Mouse (Mus musculus) heart, adult 8-10 months (tissue): ENCODE data around the gene Gm7735. TPM values are rescaled to one million over a fixed set of nuclear protein-coding genes. Genes with fewer than 3 reads are reported as not detected.
"Not testable (repeated sequence)": the region's sequence is repeated elsewhere in the genome, so short reads cannot be mapped to it uniquely, and the experiment has no call there.

Source experiments
- DNase-seq: peaks from one replicate; pipeline ENCODE4 v3.0.0; 2022; ENCODE audit warnings: low spot score
- total RNA-seq, 4 experiments: library from RNA; stranded (reverse); gene quantifications; 2 replicates each; pipeline ENCODE4 v1.2.4; 2022

Gm7735 gene
- not detected for total RNA-seq

GRCm38 (mm10) chr16:89169190-89169589 is at the start of gene Gm7735:
Gene Gm7735 (plus strand): TSS chr16:89169490.
- DNase-seq = not testable (repeated sequence)

GRCm38 (mm10) chr16:89140551-89140950 is 28.7 kb upstream of the Gm7735 start, which contains the start of gene Gm6358:
Gene Gm6358 (plus strand): TSS chr16:89140851.
- no peak for DNase-seq

- DNase-seq = no peak
Measured at GRCm38 (mm10) chr16:89150786-89151185, 18.5 kb upstream of the Gm7735 start, which contains the start of gene Gm10061. Gene Gm10061 (plus strand): TSS chr16:89151086.

GRCm38 (mm10) chr16:89157652-89158051 is 11.6 kb upstream of the Gm7735 start, which contains the start of gene Gm9789:
Gene Gm9789 (plus strand): TSS chr16:89157952.
- no peak for DNase-seq

- no peak for DNase-seq
Measured at GRCm38 (mm10) chr16:89174435-89174834, 5.1 kb downstream of the Gm7735 start, which contains the start of gene 1110057P08Rik. Gene 1110057P08Rik (plus strand): TSS chr16:89174735.

- no peak for DNase-seq
Measured at GRCm38 (mm10) chr16:89188621-89189020, 19.3 kb downstream of the Gm7735 start.

- no peak for DNase-seq
Measured at GRCm38 (mm10) chr16:89205561-89205960, 36.3 kb downstream of the Gm7735 start, which contains the start of gene Krtap20-2. Gene Krtap20-2 (plus strand): TSS chr16:89205861.

Other genes starting within 250 kb of the Gm7735 start
- gene Krtap19-9b, start 237.2 kb upstream of the Gm7735 start, total RNA-seq = not detected
- not detected for gene Krtap16-3, start 206.6 kb upstream of the Gm7735 start, total RNA-seq
- gene Krtap22-2, start 158.7 kb upstream of the Gm7735 start, total RNA-seq = not detected
- gene Gm10229, start 154.2 kb upstream of the Gm7735 start, total RNA-seq = not detected
- gene Krtap6-1, start 137.8 kb upstream of the Gm7735 start, total RNA-seq = not detected
- gene Gm10228, start 128.0 kb upstream of the Gm7735 start, total RNA-seq = not detected
- gene Krtap6-5, start 121.6 kb upstream of the Gm7735 start, total RNA-seq = not detected
- gene 1110025L11Rik, start 105.5 kb upstream of the Gm7735 start, total RNA-seq = not detected
- not detected for gene Krtap6-3, start 85.5 kb upstream of the Gm7735 start, total RNA-seq
- not detected for gene Gm6358, start 28.6 kb upstream of the Gm7735 start, total RNA-seq
- gene Gm10061, start 18.4 kb upstream of the Gm7735 start, total RNA-seq = not detected
- not detected for gene Gm9789, start 11.5 kb upstream of the Gm7735 start, total RNA-seq
- not detected for gene 1110057P08Rik, start 5.2 kb downstream of the Gm7735 start, total RNA-seq
- gene Krtap20-2, start 36.4 kb downstream of the Gm7735 start, total RNA-seq = not detected
- gene Krtap21-1, start 234.4 kb downstream of the Gm7735 start, total RNA-seq = not detected